23 mouse cellular contexts compared by ENCODE assay signal in genomic region chr1:135799109-135799627, GRCm38 (mm10). TPM values are rescaled to one million over a fixed set of nuclear protein-coding genes. Genes with fewer than 3 reads are reported as not detected.
DNase-seq lines count a peak whose midpoint lies in the region; ATAC-seq and TF ChIP-seq lines count a peak whose summit lies in the region.
"Had no signal": no experiment of that assay in that cellular context is flagged by ENCODE, and none has a peak within 500 bp of the region (broad histone marks: within the 10 kb centered on the region; RNA-seq: fewer than 3 reads in every experiment).

No protein-coding gene starts in this region.

- H3K9me3 ChIP-seq in heart, embryonic 12.5 days (replicated peaks): no peaks in the 10 kb centered on the region
- H3K9me3 ChIP-seq in hindbrain, embryonic 10.5 days: no peaks in the 10 kb centered on the region
- H3K9me3 ChIP-seq in hindbrain, embryonic 14.5 days (ENCODE audit: control insufficient read depth, low read length): no peaks in the 10 kb centered on the region
- H3K9me3 ChIP-seq in limb, embryonic 10.5 days (replicated peaks): no peaks in the 10 kb centered on the region
- no peaks in the 10 kb centered on the region for H3K9me3 ChIP-seq in limb, embryonic 14.5 days (ENCODE audit: control insufficient read depth, low read length)
- H3K9me3 ChIP-seq: G1E; liver, embryonic 13.5 days; megakaryocyte, embryonic 14.5 days; midbrain, embryonic 13.5 days had no signal

- peak; percentile 12 for ATAC-seq in heart, embryonic 12.5 days (ENCODE audit: insufficient number of reproducible peaks, low FRiP score)
- no peak for ATAC-seq in hindbrain, embryonic 14.5 days (ENCODE audit: low FRiP score)
- ATAC-seq in limb, embryonic 14.5 days (ENCODE audit: low FRiP score, low read depth): peak; percentile 17; the same call in 1 of the 2 replicates
- ATAC-seq: forebrain, embryonic 16.5 days; midbrain, embryonic 13.5 days; Patski had no signal

- H3K36me3 ChIP-seq in heart, embryonic 12.5 days: peaks cover 23% of the 10 kb centered on the region
- H3K36me3 ChIP-seq in hindbrain, embryonic 10.5 days: no peaks in the 10 kb centered on the region
- H3K36me3 ChIP-seq in hindbrain, embryonic 14.5 days (replicated peaks; ENCODE audit: control insufficient read depth, insufficient read depth): no peaks in the 10 kb centered on the region
- no peaks in the 10 kb centered on the region for H3K36me3 ChIP-seq in limb, embryonic 10.5 days
- H3K36me3 ChIP-seq in limb, embryonic 14.5 days (ENCODE audit: control insufficient read depth, insufficient read depth, low read length): no peaks in the 10 kb centered on the region
- H3K36me3 ChIP-seq: G1E; liver, embryonic 13.5 days; midbrain, embryonic 13.5 days had no signal

- H3K27me3 ChIP-seq in heart, embryonic 12.5 days (replicated peaks): no peaks in the 10 kb centered on the region
- peaks cover 44% of the 10 kb centered on the region for H3K27me3 ChIP-seq in hindbrain, embryonic 10.5 days (ENCODE audit: insufficient read depth, poor library complexity, severe bottlenecking)
- H3K27me3 ChIP-seq in hindbrain, embryonic 14.5 days (ENCODE audit: control insufficient read depth, insufficient read depth, low read length): 0 out of 2 replicates have a peak, but pooled peaks cover 9% of the 10 kb centered on the region
- peaks cover 24% of the 10 kb centered on the region for H3K27me3 ChIP-seq in limb, embryonic 10.5 days (ENCODE audit: low read depth, poor library complexity, severe bottlenecking)
- no peaks in the 10 kb centered on the region for H3K27me3 ChIP-seq in limb, embryonic 14.5 days (ENCODE audit: control insufficient read depth, insufficient read depth, low read length)
- H3K27me3 ChIP-seq: Patski had no signal

- peak overlapping the region; percentile 100 for H3K27ac ChIP-seq in heart, embryonic 12.5 days (ENCODE audit: poor library complexity, severe bottlenecking)
- peak overlapping the region; percentile 30; the same call in 1 of the 2 replicates for H3K27ac ChIP-seq in hindbrain, embryonic 10.5 days
- H3K27ac ChIP-seq in hindbrain, embryonic 14.5 days: no peak overlapping the region
- H3K27ac ChIP-seq in limb, embryonic 10.5 days: peak overlapping the region; percentile 27; the same call in 1 of the 2 replicates
- H3K27ac ChIP-seq in limb, embryonic 14.5 days (replicated peaks; ENCODE audit: low read depth, low read length): no peak overlapping the region
- H3K27ac ChIP-seq: kidney, postnatal 0 days; left cerebral cortex, adult 2 months; liver, embryonic 13.5 days; midbrain, embryonic 13.5 days had no signal

- H3K4me3 ChIP-seq in heart, embryonic 12.5 days: peak overlapping the region; percentile 58
- H3K4me3 ChIP-seq in hindbrain, embryonic 10.5 days: no peak overlapping the region
- H3K4me3 ChIP-seq in hindbrain, embryonic 14.5 days (replicated peaks; ENCODE audit: low read length): no peak overlapping the region
- H3K4me3 ChIP-seq in limb, embryonic 10.5 days: no peak overlapping the region
- peak overlapping the region; percentile 14; the same call in 1 of the 2 replicates for H3K4me3 ChIP-seq in limb, embryonic 14.5 days (replicated peaks; ENCODE audit: low read length)
- H3K4me3 ChIP-seq: left cerebral cortex, adult 2 months; liver, embryonic 13.5 days; megakaryocyte, embryonic 14.5 days; midbrain, embryonic 13.5 days had no signal

- no peak for TF ChIP-seq POLR2A in limb, embryonic 14.5 days (IDR thresholded peaks at IDR 0.05; ENCODE audit: borderline replicate concordance, extremely low read depth, insufficient read depth, insufficient read length)

- H3K4me1 ChIP-seq in heart, embryonic 12.5 days (replicated peaks): peaks cover 85% of the 10 kb centered on the region
- H3K4me1 ChIP-seq in hindbrain, embryonic 10.5 days (replicated peaks): peaks cover 32% of the 10 kb centered on the region
- no peaks in the 10 kb centered on the region for H3K4me1 ChIP-seq in hindbrain, embryonic 14.5 days (replicated peaks; ENCODE audit: control insufficient read depth, insufficient read depth, low read length)
- peaks cover 41% of the 10 kb centered on the region for H3K4me1 ChIP-seq in limb, embryonic 10.5 days
- peaks cover 28% of the 10 kb centered on the region for H3K4me1 ChIP-seq in limb, embryonic 14.5 days (ENCODE audit: control insufficient read depth, insufficient read depth, low read length)

- no peak for DNase-seq in heart, adult 11 months
- DNase-seq in hindbrain, embryonic 10.5 days (ENCODE audit: low spot score): no peak
- no peak for DNase-seq in hindbrain, embryonic 14.5 days (ENCODE audit: low spot score)
- no peak for DNase-seq in limb, embryonic 10.5 days (ENCODE audit: low spot score)
- DNase-seq in limb, embryonic 14.5 days (ENCODE audit: low spot score): no peak
- DNase-seq in frontal cortex, postnatal 36 days (ENCODE audit: low spot score in 2 of 2): no peak
- DNase-seq: adrenal gland, postnatal 36 days; B cell, adult 2 months; cerebellum, postnatal 14 days; gastrocnemius, postnatal 25 days; kidney, adult 18-20 months; layer of hippocampus, adult 9-11 months; liver, embryonic 13.5 days; lung, adult 2 months; lung, postnatal 36 days had no signal

- peak overlapping the region; percentile 82 for H3K4me2 ChIP-seq in heart, embryonic 12.5 days
- H3K4me2 ChIP-seq in hindbrain, embryonic 14.5 days (replicated peaks): no peak overlapping the region
- no peak overlapping the region for H3K4me2 ChIP-seq in limb, embryonic 14.5 days (replicated peaks; ENCODE audit: low read depth, low read length, severe bottlenecking)
- H3K4me2 ChIP-seq: liver, embryonic 13.5 days; midbrain, embryonic 13.5 days had no signal

- WGBS in heart, embryonic 12.5 days: 9% methylated on average over 8 of the region's 8 CpGs
- 72% methylated on average over 8 of the region's 8 CpGs for WGBS in hindbrain, embryonic 10.5 days
- 70% methylated on average over 8 of the region's 8 CpGs for WGBS in hindbrain, embryonic 14.5 days
- WGBS in limb, embryonic 10.5 days: 55% methylated on average over 8 of the region's 8 CpGs
- WGBS in limb, embryonic 14.5 days: 32% methylated on average over 8 of the region's 8 CpGs

- H3K9ac ChIP-seq in heart, embryonic 12.5 days: peak overlapping the region; percentile 89
- H3K9ac ChIP-seq in hindbrain, embryonic 14.5 days: no peak overlapping the region
- no peak overlapping the region for H3K9ac ChIP-seq in limb, embryonic 14.5 days (ENCODE audit: low read depth, low read length, severe bottlenecking)
- H3K9ac ChIP-seq: liver, embryonic 13.5 days; midbrain, embryonic 13.5 days had no signal

RNA-seq across cellular contexts. Expression of gene Lad1, which starts 19.2 kb away (rescaled TPM):
- polyA plus RNA-seq in heart, embryonic 12.5 days (2016; fragmentation: Nextera tagmentation; extraction: Ambion mirVana): 3.0 and 3.3 TPM in 2 replicates
- polyA plus RNA-seq in hindbrain, embryonic 10.5 days (2016; fragmentation: Nextera tagmentation; extraction: Ambion mirVana): 1.0 and 3.9 TPM in 2 replicates
- polyA plus RNA-seq in hindbrain, embryonic 14.5 days (2014; fragmentation: Nextera tagmentation; extraction: Ambion mirVana): 0.23 and 0.51 TPM in 2 replicates
- 5.1 and 6.0 TPM in 2 replicates for polyA plus RNA-seq in limb, embryonic 10.5 days (2016; fragmentation: Nextera tagmentation; extraction: Ambion mirVana)
- polyA plus RNA-seq in limb, embryonic 14.5 days (2012; rRNA removed): 10.9 and 12.2 TPM in 2 replicates
- 20.9 and 25.9 TPM in 2 replicates for polyA plus RNA-seq in limb, embryonic 14.5 days (2014; fragmentation: Nextera tagmentation; extraction: Ambion mirVana)
- polyA plus RNA-seq: G1E had no signal

RNA-seq across cellular contexts. Expression of gene Tnni1, which starts 19.9 kb away (rescaled TPM):
- polyA plus RNA-seq in heart, embryonic 12.5 days (2016; fragmentation: Nextera tagmentation; extraction: Ambion mirVana): 3,113 and 3,172 TPM in 2 replicates
- 0.85 and 3.2 TPM in 2 replicates for polyA plus RNA-seq in hindbrain, embryonic 10.5 days (2016; fragmentation: Nextera tagmentation; extraction: Ambion mirVana)
- polyA plus RNA-seq in hindbrain, embryonic 14.5 days (2014; fragmentation: Nextera tagmentation; extraction: Ambion mirVana): 0.47 and 1.7 TPM in 2 replicates
- polyA plus RNA-seq in limb, embryonic 10.5 days (2016; fragmentation: Nextera tagmentation; extraction: Ambion mirVana): 8.3 and 12.7 TPM in 2 replicates
- 349 and 357 TPM in 2 replicates for polyA plus RNA-seq in limb, embryonic 14.5 days (2012; rRNA removed)
- polyA plus RNA-seq in limb, embryonic 14.5 days (2014; fragmentation: Nextera tagmentation; extraction: Ambion mirVana): 300 and 419 TPM in 2 replicates
- polyA plus RNA-seq: forebrain, embryonic 16.5 days had no signal

RNA-seq across cellular contexts. Expression of gene Phlda3, which starts 33.2 kb away (rescaled TPM):
- polyA plus RNA-seq in heart, embryonic 12.5 days (2016; fragmentation: Nextera tagmentation; extraction: Ambion mirVana): 73.0 and 74.1 TPM in 2 replicates
- polyA plus RNA-seq in hindbrain, embryonic 10.5 days (2016; fragmentation: Nextera tagmentation; extraction: Ambion mirVana): 19.3 and 21.7 TPM in 2 replicates
- 38.5 and 38.7 TPM in 2 replicates for polyA plus RNA-seq in hindbrain, embryonic 14.5 days (2014; fragmentation: Nextera tagmentation; extraction: Ambion mirVana)
- polyA plus RNA-seq in limb, embryonic 10.5 days (2016; fragmentation: Nextera tagmentation; extraction: Ambion mirVana): 30.2 and 33.0 TPM in 2 replicates
- 60.6 and 69.1 TPM in 2 replicates for polyA plus RNA-seq in limb, embryonic 14.5 days (2012; rRNA removed)
- 85.1 and 87.4 TPM in 2 replicates for polyA plus RNA-seq in limb, embryonic 14.5 days (2014; fragmentation: Nextera tagmentation; extraction: Ambion mirVana)

RNA-seq across cellular contexts. Expression of gene Tnnt2, which starts 37.0 kb away (rescaled TPM):
- polyA plus RNA-seq in heart, embryonic 12.5 days (2016; fragmentation: Nextera tagmentation; extraction: Ambion mirVana): 5,319 and 5,490 TPM in 2 replicates
- polyA plus RNA-seq in hindbrain, embryonic 10.5 days (2016; fragmentation: Nextera tagmentation; extraction: Ambion mirVana): 0.35 and 2.9 TPM in 2 replicates
- polyA plus RNA-seq in hindbrain, embryonic 14.5 days (2014; fragmentation: Nextera tagmentation; extraction: Ambion mirVana): 0.39 and 0.70 TPM in 2 replicates
- polyA plus RNA-seq in limb, embryonic 10.5 days (2016; fragmentation: Nextera tagmentation; extraction: Ambion mirVana): 2.1 and 4.0 TPM in 2 replicates
- 44.5 and 108 TPM in 2 replicates for polyA plus RNA-seq in limb, embryonic 14.5 days (2012; rRNA removed)
- 78.3 and 104 TPM in 2 replicates for polyA plus RNA-seq in limb, embryonic 14.5 days (2014; fragmentation: Nextera tagmentation; extraction: Ambion mirVana)
- polyA plus RNA-seq: G1E had no signal

Comparison
In these comparisons a context has a peak if more than half of its experiments do, and no peak if none do; other contexts are left out.
1. H3K27ac ChIP-seq: peak in heart, embryonic 12.5 days (single experiment), hindbrain, embryonic 10.5 days (single experiment) and limb, embryonic 10.5 days (single experiment); none in hindbrain, embryonic 14.5 days (single experiment) and limb, embryonic 14.5 days (single experiment).
2. H3K4me3 ChIP-seq: peak in heart, embryonic 12.5 days (single experiment) and limb, embryonic 14.5 days (single experiment); none in hindbrain, embryonic 10.5 days (single experiment), hindbrain, embryonic 14.5 days (single experiment) and limb, embryonic 10.5 days (single experiment).
3. RNA of gene Tnni1, which starts 19.9 kb away (polyA plus RNA-seq): 3,113 to 3,172 TPM in heart, embryonic 12.5 days and 300 to 419 TPM in limb, embryonic 14.5 days; 8.3 to 12.7 TPM in limb, embryonic 10.5 days, 0.47 to 1.7 TPM in hindbrain, embryonic 14.5 days and 0.85 to 3.2 TPM in hindbrain, embryonic 10.5 days; every median in the first group is over 10 times any median in the second.